Mouse (Mus musculus) c-Kit-positive CD71-negative TER-119-negative erythroid progenitor cells, embryonic 14.5 days (primary cell): ENCODE measurements at regions not wholly inside any gene's neighbourhood (a gene's known extent, or its start where the extent isn't known, plus 50 kb on each side); places are given as distances from the start of the nearest gene placed in this dataset.
"Not testable (repeated sequence)": the region's sequence is repeated elsewhere in the genome, so short reads cannot be mapped to it uniquely, and the experiment has no call there.

Experiments
- DNase-seq: peaks from one replicate; pipeline ENCODE4 v3.0.0-alpha.2; 2013; ENCODE audit warnings: low read depth

DNA sequence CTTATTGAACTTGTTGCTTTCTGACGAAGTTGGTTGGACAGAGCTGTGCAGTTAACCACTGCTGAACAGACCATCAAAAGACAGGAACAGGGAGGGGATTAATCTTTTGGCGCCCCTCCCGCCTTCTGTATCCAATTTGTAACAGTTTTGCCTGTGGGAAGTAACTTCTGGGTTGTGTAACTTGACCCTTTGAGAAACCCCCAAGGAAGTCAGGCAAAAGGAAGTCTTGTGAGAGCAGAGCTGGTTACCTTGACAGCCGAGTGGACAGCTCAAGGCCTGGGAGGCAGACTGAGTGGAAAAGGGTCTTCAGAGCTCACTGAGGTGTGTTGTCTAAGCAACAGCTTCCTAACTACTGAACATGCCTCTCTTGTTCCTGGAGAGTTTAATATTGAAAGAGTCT, 75.8 kb upstream of the Hao2 start:
- DNase-seq, result no peak

DNA sequence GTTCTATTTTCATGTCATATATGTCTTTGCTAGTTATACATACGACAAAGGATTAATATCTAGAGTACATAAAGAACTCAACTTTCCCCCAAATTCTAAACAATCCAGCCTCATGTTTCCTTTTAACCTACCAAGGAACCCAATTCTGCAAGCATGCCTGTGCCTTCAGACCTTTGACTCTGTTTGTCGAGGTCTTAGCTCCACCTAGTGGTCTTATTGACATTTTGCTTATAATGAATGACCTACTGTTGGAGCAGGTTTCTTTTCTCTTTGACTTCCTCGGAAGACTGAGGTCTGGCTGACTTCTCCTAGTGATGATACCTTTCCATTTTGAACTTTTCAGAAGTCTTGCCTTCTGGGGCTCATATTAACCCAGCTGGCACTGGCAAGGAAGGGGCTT, 82.7 kb upstream of the Hao2 start:
- DNase-seq, result peak; percentile 30

DNA sequence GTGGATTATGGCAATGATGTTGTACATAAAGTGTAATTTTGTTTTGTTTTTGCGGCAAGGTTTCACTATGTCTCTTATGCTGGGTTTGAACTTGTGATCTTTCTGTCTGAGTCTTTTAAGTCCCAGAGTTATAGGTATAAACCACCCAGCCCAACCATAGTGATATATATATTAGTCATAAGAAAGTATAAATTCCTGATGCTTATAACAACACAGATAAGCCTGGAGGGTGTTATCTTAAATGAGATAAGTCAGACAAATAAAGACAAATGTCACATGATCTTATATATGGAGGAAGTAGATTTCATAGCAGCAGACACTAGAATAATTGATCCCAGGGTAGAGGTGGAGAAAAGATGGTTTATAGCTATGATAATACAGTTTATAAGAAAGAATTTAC, 89.7 kb upstream of the Hao2 start:
- DNase-seq, result no peak

DNA sequence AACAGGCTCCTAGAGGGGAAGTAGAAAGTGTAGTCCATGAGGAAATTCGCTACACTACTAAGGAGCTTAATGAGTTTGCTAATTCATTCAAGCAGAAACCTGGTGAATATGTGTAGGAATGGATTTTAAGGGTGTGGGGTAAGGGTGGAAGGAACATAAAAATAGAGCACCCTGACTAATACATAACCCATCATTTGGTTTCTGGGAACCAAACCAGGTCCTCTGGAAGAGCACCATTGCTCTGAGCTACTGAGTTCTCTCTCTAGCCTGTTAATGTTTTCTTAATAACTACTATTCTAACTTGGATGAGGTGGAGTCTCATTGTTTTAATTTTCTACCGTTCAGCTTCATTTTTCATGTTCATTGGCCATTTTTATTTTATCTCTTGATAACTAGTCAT, 94.2 kb upstream of the Hao2 start:
- DNase-seq, result not testable (repeated sequence)

DNA sequence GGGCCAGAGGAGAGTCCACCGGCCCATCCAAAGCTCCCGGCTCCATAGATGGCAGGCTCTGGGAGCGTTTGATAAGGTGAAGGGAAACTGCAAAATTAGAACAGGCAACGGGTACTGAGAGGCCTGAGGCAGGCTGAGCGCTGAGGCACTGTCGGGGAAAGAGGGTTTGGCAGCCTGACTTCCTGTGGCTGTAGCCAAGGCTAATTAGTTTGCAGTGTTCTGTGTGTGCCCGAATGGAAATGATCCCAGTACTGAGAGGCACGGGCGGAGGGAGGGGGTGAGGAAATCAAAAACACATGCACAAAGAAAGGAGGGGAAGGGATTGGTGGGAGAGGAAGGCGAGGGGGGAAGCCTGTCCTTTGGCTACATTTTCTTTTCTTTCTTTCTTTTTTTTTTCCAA, 97.8 kb upstream of the Hao2 start:
- no peak for DNase-seq

DNA sequence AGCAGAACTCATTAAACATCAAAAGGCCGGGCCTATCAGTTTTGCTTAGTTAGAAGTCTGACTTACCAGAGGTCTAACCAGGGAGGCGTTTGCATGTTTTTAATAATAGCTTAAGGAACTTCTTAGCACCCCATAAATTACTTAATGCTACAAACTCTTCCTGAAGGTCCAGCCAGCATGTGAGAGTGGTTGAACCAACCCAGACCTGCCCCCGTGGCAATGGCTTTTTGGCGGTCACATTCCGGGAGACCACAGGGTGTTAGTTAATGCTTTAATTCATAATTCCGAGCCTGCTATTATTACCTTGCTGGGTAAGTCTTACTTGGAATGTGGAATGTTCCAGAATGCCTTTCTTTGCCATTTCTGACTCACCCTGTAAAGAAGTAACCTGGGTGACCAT, 98.2 kb upstream of the Hao2 start:
- DNase-seq, result no peak

DNA sequence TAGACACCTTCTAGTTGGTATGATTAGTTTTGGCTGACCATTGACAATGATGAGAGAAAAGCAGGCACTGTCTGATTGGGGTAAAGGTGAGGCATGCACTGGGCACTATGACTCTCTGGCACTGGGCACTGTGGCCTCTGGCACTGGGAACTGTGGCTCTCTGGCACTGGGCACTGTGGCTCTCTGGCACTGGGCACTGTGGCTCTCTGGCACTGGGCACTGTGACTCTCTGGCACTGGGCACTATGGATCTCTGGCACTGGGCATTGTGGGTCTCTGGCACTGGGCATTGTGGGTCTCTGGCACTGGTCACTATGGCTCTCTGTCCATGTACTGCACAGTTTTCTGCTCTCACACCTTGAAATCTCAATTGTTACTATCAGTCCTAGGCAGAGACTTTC, 101.0 kb upstream of the Hao2 start:
- DNase-seq, result no peak

DNA sequence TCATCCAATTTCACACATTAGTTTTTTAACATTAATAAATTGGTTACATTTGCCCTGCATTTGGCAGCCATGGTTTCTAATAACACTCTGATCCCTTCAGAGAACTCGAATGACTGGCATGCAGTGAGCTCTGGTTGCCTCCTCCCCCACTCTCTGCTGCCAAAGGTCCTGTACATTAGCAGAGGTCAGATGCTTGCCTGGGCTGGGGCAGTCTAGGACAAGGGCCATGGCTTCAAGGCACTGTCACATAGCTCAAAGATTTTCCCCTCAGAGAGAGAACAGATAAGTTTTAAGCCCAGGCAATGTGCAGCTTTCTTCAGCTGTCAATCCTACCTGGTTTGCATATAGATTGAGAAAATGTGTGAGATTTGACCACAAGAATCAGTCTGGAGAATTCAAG, 110.2 kb upstream of the Wars2 start:
- no peak for DNase-seq

DNA sequence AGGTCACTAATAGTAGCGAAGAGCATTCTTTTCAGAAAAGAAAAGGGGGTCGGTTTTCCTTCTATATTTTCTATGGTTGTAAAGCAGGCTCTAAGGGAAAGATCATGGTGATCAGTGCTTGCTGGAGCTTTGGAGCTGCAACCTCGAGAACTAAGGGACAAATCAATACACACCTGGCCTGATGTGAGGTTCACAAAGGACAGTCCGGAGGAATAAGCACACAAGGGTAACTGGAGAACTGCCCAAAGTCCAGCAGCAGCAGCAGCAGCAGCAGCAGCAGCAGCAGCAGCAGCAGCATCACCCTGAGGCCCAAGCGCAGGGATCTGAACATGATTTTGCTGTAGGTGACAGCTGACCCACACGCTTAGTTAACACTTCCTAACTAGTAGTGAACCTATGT, 94.7 kb upstream of the Wars2 start:
- DNase-seq, result no peak

DNA sequence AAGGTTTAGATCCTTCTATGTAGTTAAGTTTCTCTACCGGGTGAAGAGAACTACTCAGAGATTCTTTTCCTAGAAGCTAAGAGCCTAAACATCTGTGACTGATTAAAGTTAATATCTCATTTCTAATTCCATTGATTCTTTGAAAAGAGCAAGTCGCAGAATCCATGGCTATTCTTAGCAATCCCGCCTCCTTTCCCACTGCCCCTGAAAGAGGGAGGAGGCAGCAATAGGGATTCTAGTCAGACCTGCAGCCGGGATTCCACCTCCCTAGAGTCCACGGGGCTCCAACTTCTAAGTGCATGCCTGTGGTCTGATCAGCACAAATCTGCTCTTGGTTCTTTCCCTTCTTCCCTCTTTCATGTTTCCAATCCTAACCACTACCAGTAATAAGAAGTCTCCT, 93.7 kb upstream of the Wars2 start:
- no peak for DNase-seq

DNA sequence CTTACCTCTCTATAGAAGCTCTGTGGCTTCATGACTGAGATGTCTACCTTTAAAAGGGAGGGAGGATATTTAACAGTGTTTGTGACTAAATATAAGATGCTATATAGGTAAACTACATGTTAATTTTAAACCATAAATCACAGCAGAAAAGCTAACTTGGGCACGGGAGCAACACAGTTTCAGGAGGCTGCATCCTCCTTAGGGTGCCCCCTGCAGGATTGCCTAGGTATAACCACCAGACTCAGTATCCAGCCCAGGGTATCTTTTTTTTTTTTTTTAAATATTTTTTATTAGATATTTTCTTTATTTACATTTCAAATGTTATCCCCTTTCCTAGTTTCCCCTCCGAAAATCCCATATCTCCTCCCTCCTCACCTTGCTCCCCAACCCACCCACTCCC, 91.6 kb upstream of the Wars2 start:
- DNase-seq, result no peak

DNA sequence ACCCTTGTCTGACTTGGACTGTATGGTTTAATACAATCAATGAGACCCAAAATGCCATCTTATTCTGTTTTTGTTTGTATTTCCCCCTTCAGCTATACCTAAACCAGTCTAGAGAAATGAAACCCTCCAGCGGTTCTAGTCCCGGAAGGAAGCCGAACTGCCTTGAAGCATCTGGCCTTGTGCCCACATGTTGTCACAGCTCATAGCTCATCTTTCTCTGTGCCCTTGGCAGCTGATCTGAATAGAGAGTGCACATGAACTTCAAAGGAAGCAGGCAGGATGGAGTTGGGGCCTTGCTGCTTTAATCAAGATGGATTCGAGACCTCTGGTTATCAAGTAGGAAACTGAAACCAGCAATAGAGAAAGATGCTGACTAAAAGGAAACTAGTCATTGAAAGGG, 88.7 kb upstream of the Wars2 start:
- no peak for DNase-seq

DNA sequence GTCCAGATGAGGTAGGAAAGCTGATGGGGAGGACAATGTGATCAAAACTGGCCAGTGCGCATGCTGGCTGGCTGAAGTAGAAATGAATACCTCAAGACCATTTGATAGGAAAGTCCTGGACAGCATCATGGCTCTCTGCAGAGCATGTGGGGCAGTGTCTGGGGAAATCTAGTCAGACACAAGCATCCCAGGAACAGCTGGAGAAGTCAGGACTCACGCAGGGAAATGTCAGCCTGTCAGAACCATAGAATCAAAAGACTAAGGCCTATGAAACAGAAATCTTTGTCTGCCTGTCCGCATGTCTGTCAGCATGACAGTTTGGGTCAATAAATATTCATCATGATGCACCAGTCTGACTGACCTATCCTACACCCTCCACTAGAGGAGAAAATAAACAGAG, 73.7 kb upstream of the Wars2 start:
- DNase-seq, result no peak
